Mouse (Mus musculus) myocyte (in vitro differentiated cells): ENCODE measurements around the gene Hhat. TPM values are rescaled to one million over a fixed set of nuclear protein-coding genes. Genes with fewer than 3 reads are reported as not detected.

ENCODE experiments used
- H3K27me3 ChIP-seq: one replicate; pipeline ENCODE4 v1.6.1; 2011; ENCODE audit not compliant: control insufficient read depth, insufficient read depth, insufficient read length
- H3K36me3 ChIP-seq: one replicate; pipeline ENCODE4 v1.6.1; 2011; ENCODE audit not compliant: control insufficient read depth, insufficient read depth
- H3K4me2 ChIP-seq: one replicate; pipeline ENCODE4 v1.6.1; 2011; ENCODE audit warnings: low read depth, control low read depth
- H3K4me3 ChIP-seq: one replicate; pipeline ENCODE4 v1.5.1; 2011; ENCODE audit warnings: mild to moderate bottlenecking, control low read depth, moderate library complexity
- H3K79me2 ChIP-seq: one replicate; pipeline ENCODE4 v1.6.1; 2011; ENCODE audit not compliant: control insufficient read depth, insufficient read depth
- H3ac ChIP-seq: one replicate; pipeline ENCODE4 v1.6.1; 2011; ENCODE audit not compliant: control insufficient read depth, insufficient read length
- CEBPB ChIP-seq: IDR thresholded peaks from 2 replicates; pipeline ENCODE4 v1.6.1; 2011; ENCODE audit warnings: mild to moderate bottlenecking, moderate library complexity; ENCODE audit not compliant: poor library complexity, insufficient read depth, severe bottlenecking
- E2F4 ChIP-seq: IDR thresholded peaks from one replicate; pipeline ENCODE4 v1.6.1; 2011; ENCODE audit warnings: mild to moderate bottlenecking, control low read depth, moderate library complexity; ENCODE audit not compliant: insufficient read depth
- MAX ChIP-seq: IDR thresholded peaks from one replicate; pipeline ENCODE4 v1.6.1; 2011; ENCODE audit warnings: low read depth, mild to moderate bottlenecking, control low read depth
- MYOD1 ChIP-seq, 3 experiments: IDR thresholded peaks; one replicate each; pipeline ENCODE4 v1.6.1; 2011; ENCODE audit warnings: control low read depth in 2 of 3, low read depth in 2 of 3, mild to moderate bottlenecking in 2 of 3, moderate library complexity in 1 of 3; ENCODE audit not compliant: insufficient read length in 2 of 3, control insufficient read depth in 1 of 3
- MYOG ChIP-seq, 3 experiments: IDR thresholded peaks; one replicate each; pipeline ENCODE4 v1.6.1; 2011; ENCODE audit warnings: control low read depth in 2 of 3, low read depth in 2 of 3, mild to moderate bottlenecking in 2 of 3; ENCODE audit not compliant: insufficient read length in 2 of 3, control insufficient read depth in 1 of 3, insufficient read depth in 1 of 3
- POLR2A ChIP-seq: IDR thresholded peaks from one replicate; pipeline ENCODE4 v1.6.1; 2011; ENCODE audit warnings: low read depth, mild to moderate bottlenecking, control low read depth, moderate library complexity; ENCODE audit not compliant: insufficient read length
- POLR2AphosphoS2 ChIP-seq: IDR thresholded peaks from one replicate; pipeline ENCODE4 v1.6.1; 2011; ENCODE audit warnings: low read depth, control low read depth; ENCODE audit not compliant: insufficient read length
- REST ChIP-seq: IDR thresholded peaks from one replicate; pipeline ENCODE4 v1.6.1; 2011; ENCODE audit warnings: mild to moderate bottlenecking, control low read depth, moderate library complexity; ENCODE audit not compliant: insufficient read depth, insufficient read length
- SRF ChIP-seq: IDR thresholded peaks from one replicate; pipeline ENCODE4 v1.6.1; 2011; ENCODE audit warnings: low read depth; ENCODE audit not compliant: control insufficient read depth, insufficient read length
- TCF12 ChIP-seq: IDR thresholded peaks from one replicate; pipeline ENCODE4 v1.6.1; 2011; ENCODE audit warnings: mild to moderate bottlenecking, control low read depth; ENCODE audit not compliant: poor library complexity, insufficient read depth, severe bottlenecking
- TCF3 ChIP-seq: IDR thresholded peaks from one replicate; pipeline ENCODE4 v1.6.1; 2011; ENCODE audit warnings: low read depth, control low read depth; ENCODE audit not compliant: insufficient read length
- USF1 ChIP-seq: IDR thresholded peaks from one replicate; pipeline ENCODE4 v1.6.1; 2011; ENCODE audit warnings: low read depth, mild to moderate bottlenecking, control low read depth, moderate library complexity
- polyA plus RNA-seq: library from polyadenylated mRNA; unstranded; fragments of >200 nt; fragmentation: generic; extraction: Trizol; gene quantifications from one replicate; pipeline ENCODE4 v1.2.1, GENCODE M21; 2012; ENCODE audit warnings: missing spikeins

The Hhat gene
- polyA plus RNA-seq, 1 experiment = 4.4 TPM

DNA sequence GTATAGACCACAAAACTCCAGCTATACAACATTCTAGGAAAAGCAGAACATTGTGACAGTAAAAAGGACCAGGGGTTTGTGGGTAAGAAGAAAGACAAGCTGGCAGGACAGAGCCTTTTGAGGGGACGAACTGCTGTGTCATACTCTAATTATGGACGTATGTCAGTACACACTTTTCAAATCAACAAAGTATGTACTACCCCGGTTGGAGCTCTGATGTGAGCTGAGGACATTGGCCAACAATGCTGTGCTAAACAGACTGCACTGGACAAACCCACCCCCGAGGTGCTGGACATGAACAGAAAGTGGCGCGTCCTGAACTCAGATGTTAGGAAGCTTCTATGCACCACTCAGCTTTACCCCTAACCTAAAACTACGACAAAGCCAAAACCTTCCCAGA, 14.3 kb downstream of the Hhat start:
- no peak for TF ChIP-seq REST
- TF ChIP-seq CEBPB = no peak
- TF ChIP-seq MYOG (IDR thresholded peaks at IDR 0.05; ENCODE audit: control insufficient read depth in 1 of 3, insufficient read depth in 1 of 3, insufficient read length in 2 of 3, low read depth in 2 of 3) = no peak
- TF ChIP-seq TCF3 = no peak
- TF ChIP-seq SRF = no peak
- TF ChIP-seq POLR2A = no peak
- TF ChIP-seq POLR2AphosphoS2 = no peak
- TF ChIP-seq TCF12 = no peak
- no peak for TF ChIP-seq MAX
- no peak for TF ChIP-seq MYOD1 (IDR thresholded peaks at IDR 0.05; ENCODE audit: control insufficient read depth in 1 of 3, insufficient read length in 2 of 3, low read depth in 2 of 3)
- Histone ChIP-seq H3K79me2 (no peaks in the 10 kb centered on the region), H3K4me2 (no peak overlapping the region), H3K4me3 (no peak overlapping the region), H3K27me3 (no peaks in the 10 kb centered on the region), H3ac (no peak overlapping the region), H3K36me3 (no peaks in the 10 kb centered on the region)

- H3K4me3 ChIP-seq = no peak overlapping the region
- peak overlapping the region; percentile 19 for H3K4me2 ChIP-seq
- no peaks in the 10 kb centered on the region for H3K79me2 ChIP-seq
- H3ac ChIP-seq = no peak overlapping the region
- H3K27me3 ChIP-seq = no peaks in the 10 kb centered on the region
- no peak for TF ChIP-seq POLR2AphosphoS2
- peak in 2 of 3 experiments; percentile 47 to 69 for TF ChIP-seq MYOD1 (IDR thresholded peaks at IDR 0.05; ENCODE audit: control insufficient read depth in 1 of 3, insufficient read length in 2 of 3, low read depth in 2 of 3)
- TF ChIP-seq TCF12 = peak; percentile 50
- no peak for TF ChIP-seq SRF
- peak; percentile 39 to 85 (median 57) for TF ChIP-seq MYOG (IDR thresholded peaks at IDR 0.05; ENCODE audit: control insufficient read depth in 1 of 3, insufficient read depth in 1 of 3, insufficient read length in 2 of 3, low read depth in 2 of 3)
- peak; percentile 68 for TF ChIP-seq TCF3
- H3K36me3 ChIP-seq = no peaks in the 10 kb centered on the region
Observed at GRCm38 (mm10) chr1:192755685-192756606, 15.1 kb downstream of the Hhat start.

DNA sequence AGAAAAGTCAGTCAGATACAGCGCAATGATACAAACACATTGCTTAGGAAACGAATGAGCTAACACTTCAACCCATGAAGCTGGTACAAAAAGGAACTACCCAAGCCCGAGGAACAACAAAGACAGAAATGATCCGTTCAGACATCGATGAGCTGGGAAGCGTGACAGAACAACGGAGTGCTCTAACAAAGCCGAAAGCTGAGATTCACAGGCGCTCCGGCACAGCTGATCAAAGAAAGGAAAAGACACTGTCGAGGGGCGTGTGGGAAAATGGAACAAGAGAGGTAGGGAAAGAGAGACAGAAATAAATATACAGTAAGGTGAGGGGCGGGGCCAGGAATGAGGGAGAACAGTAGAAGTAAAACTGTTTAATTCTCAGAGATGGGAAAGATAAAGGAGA, 15.8 kb downstream of the Hhat start:
- Histone ChIP-seq H3K4me2 (no peak overlapping the region), H3K27me3 (no peaks in the 10 kb centered on the region), H3K79me2 (no peaks in the 10 kb centered on the region), H3K4me3 (no peak overlapping the region), H3ac (no peak overlapping the region), H3K36me3 (no peaks in the 10 kb centered on the region)
- TF ChIP-seq MYOG (IDR thresholded peaks at IDR 0.05; ENCODE audit: control insufficient read depth in 1 of 3, insufficient read depth in 1 of 3, insufficient read length in 2 of 3, low read depth in 2 of 3) (no peak), CEBPB (no peak), MYOD1 (IDR thresholded peaks at IDR 0.05; ENCODE audit: control insufficient read depth in 1 of 3, insufficient read length in 2 of 3, low read depth in 2 of 3) (no peak), MAX (no peak), TCF12 (no peak), SRF (no peak), POLR2A (no peak), E2F4 (no peak), USF1 (no peak), REST (no peak), TCF3 (no peak), POLR2AphosphoS2 (no peak)

- Histone ChIP-seq H3K4me3 (no peak overlapping the region), H3K27me3 (no peaks in the 10 kb centered on the region), H3ac (no peak overlapping the region), H3K79me2 (no peaks in the 10 kb centered on the region), H3K36me3 (no peaks in the 10 kb centered on the region), H3K4me2 (no peak overlapping the region)
- TF ChIP-seq TCF12 (no peak), POLR2AphosphoS2 (no peak), MYOG (IDR thresholded peaks at IDR 0.05; ENCODE audit: control insufficient read depth in 1 of 3, insufficient read depth in 1 of 3, insufficient read length in 2 of 3, low read depth in 2 of 3) (no peak), CEBPB (no peak), USF1 (no peak), MAX (no peak), REST (no peak), E2F4 (no peak), MYOD1 (IDR thresholded peaks at IDR 0.05; ENCODE audit: control insufficient read depth in 1 of 3, insufficient read length in 2 of 3, low read depth in 2 of 3) (no peak), SRF (no peak), POLR2A (no peak), TCF3 (no peak)
Observed at GRCm38 (mm10) chr1:192754268-192754667, 16.8 kb downstream of the Hhat start.
